Mouse (Mus musculus): ENCODE measurements around the gene Eea1.

GRCm38 (mm10) chr10:96015738-96016137, 75.3 kb downstream of the Eea1 start:
- TF ChIP-seq CTCF (IDR thresholded peaks at IDR 0.05; ENCODE audit: borderline replicate concordance, control insufficient read depth, extremely low read depth, insufficient read depth, low read length, poor library complexity) (no peak), POLR2A (IDR thresholded peaks at IDR 0.05; ENCODE audit: control insufficient read depth, extremely low read depth, insufficient read depth, low read length, poor library complexity) (no peak)
